Mouse (Mus musculus) hindbrain, postnatal 0 days (tissue): ENCODE data around the gene Farsa. TPM values are rescaled to one million over a fixed set of nuclear protein-coding genes. Genes with fewer than 3 reads are reported as not detected.

Source experiments
- ATAC-seq: fragments of 200-750 bp; cut with Nextera tagmentation; 2 replicates; pipeline ENCODE4 v1.8.0; 2017; ENCODE audit warnings: mild to moderate bottlenecking, moderate TSS enrichment, moderate library complexity
- DNase-seq: peaks from one replicate; pipeline ENCODE4 v3.0.0-alpha.2; 2015; ENCODE audit warnings: low spot score
- H3K27ac ChIP-seq: fragments of 300-500 bp; sonication (generic); 2 replicates; pipeline ENCODE4 v1.5.1; 2014; ENCODE audit warnings: mild to moderate bottlenecking
- H3K27me3 ChIP-seq: fragments of 300-500 bp; sonication (generic); 2 replicates; pipeline ENCODE4 v1.6.1; 2014; ENCODE audit warnings: low read length, mixed read lengths; ENCODE audit not compliant: insufficient read depth
- H3K36me3 ChIP-seq: fragments of 300-500 bp; sonication (generic); 2 replicates; pipeline ENCODE4 v1.6.1; 2014; ENCODE audit warnings: low read length, mixed read lengths; ENCODE audit not compliant: insufficient read depth
- H3K4me1 ChIP-seq: fragments of 300-500 bp; sonication (generic); 2 replicates; pipeline ENCODE4 v1.6.1; 2014; ENCODE audit warnings: antibody characterized with exemption, low read length, mixed read lengths; ENCODE audit not compliant: insufficient read depth
- H3K4me2 ChIP-seq: fragments of 300-500 bp; sonication (generic); 2 replicates; pipeline ENCODE4 v1.6.1; 2014; ENCODE audit warnings: low read depth, mild to moderate bottlenecking, low read length, moderate library complexity, mixed read lengths
- H3K4me3 ChIP-seq: fragments of 300-500 bp; sonication (generic); 2 replicates; pipeline ENCODE4 v1.5.1; 2014; ENCODE audit warnings: low read length
- H3K9ac ChIP-seq: fragments of 300-500 bp; sonication (generic); replicated peaks from 2 replicates; pipeline ENCODE4 v1.6.1; 2014; ENCODE audit warnings: mild to moderate bottlenecking, low read length, moderate library complexity, mixed read lengths
- H3K9me3 ChIP-seq: fragments of 300-500 bp; sonication (generic); 2 replicates; pipeline ENCODE4 v1.6.1; 2016; ENCODE audit warnings: low read length, mixed read lengths
- CTCF ChIP-seq: IDR thresholded peaks from 2 replicates; pipeline ENCODE4 v1.5.1; 2016; ENCODE audit warnings: antibody characterized with exemption, control low read depth, low read depth
- whole genome bisulfite sequencing: fragments of 180-500 bp; shearing (Covaris S2); extraction: QIAGEN DNeasy Blood & Tissue Kit; methylation state at CpG from one replicate; pipeline ENCODE4 v1.1.7; 2014; 5-methylcytosine and 5-hydroxymethylcytosine counted together
- polyA plus RNA-seq: library from polyadenylated mRNA; unstranded; fragments of >200 nt; fragmentation: Nextera tagmentation; extraction: Ambion mirVana; gene quantifications from 2 replicates; pipeline ENCODE4 v1.2.1, GENCODE M21; 2015
- total RNA-seq: library from RNA; depleted of rRNA; stranded (reverse); fragments of >200 nt; gene quantifications from 2 replicates; pipeline ENCODE4 v1.2.3, GENCODE M21; 2014

Gene Farsa
- total and polyA plus RNA-seq, 2 experiments from 2014 or later = 86.1 to 89.8 TPM

GRCm38 (mm10) chr8:84834002-84834865, 22.6 kb upstream of the Farsa start:
- H3K36me3 ChIP-seq = peaks cover 29% of the 10 kb centered on the region
- no peak overlapping the region for H3K9ac ChIP-seq
- H3K4me1 ChIP-seq = peaks cover 12% of the 10 kb centered on the region; the same call in 1 of the 2 replicates
- peak overlapping the region; percentile 70 for H3K27ac ChIP-seq
- H3K9me3 ChIP-seq = no peaks in the 10 kb centered on the region
- H3K4me2 ChIP-seq = no peak overlapping the region
- 67% methylated on average over 19 of the region's 19 CpGs for WGBS
- peak; percentile 19; the same call in 1 of the 2 replicates for ATAC-seq
- TF ChIP-seq CTCF = no peak
- no peaks in the 10 kb centered on the region for H3K27me3 ChIP-seq
- H3K4me3 ChIP-seq = no peak overlapping the region
- DNase-seq = peak; percentile 59

- H3K9me3 ChIP-seq = no peaks in the 10 kb centered on the region
- peak; percentile 81 for DNase-seq
- H3K4me1 ChIP-seq = peaks cover 16% of the 10 kb centered on the region; the same call in 1 of the 2 replicates
- H3K4me2 ChIP-seq = no peak overlapping the region
- H3K4me3 ChIP-seq = no peak overlapping the region
- peak overlapping the region; percentile 70 for H3K27ac ChIP-seq
- TF ChIP-seq CTCF = no peak
- ATAC-seq = peak; percentile 68
- 48% methylated on average over 10 of the region's 10 CpGs for WGBS
- H3K36me3 ChIP-seq = peaks cover 29% of the 10 kb centered on the region
- no peaks in the 10 kb centered on the region for H3K27me3 ChIP-seq
- 0 out of 2 replicates have a peak overlapping the region, but pooled peaks have one; percentile 9 for H3K9ac ChIP-seq
These were observed 21.6 kb upstream of the Farsa start for GRCm38 (mm10) chr8:84834866-84835855.

- no peak overlapping the region for H3K9ac ChIP-seq
- no peak for ATAC-seq
- no peak for DNase-seq
- peaks cover 42% of the 10 kb centered on the region for H3K36me3 ChIP-seq
- TF ChIP-seq CTCF = peak; percentile 29; the same call in 1 of the 2 replicates
- H3K4me3 ChIP-seq = no peak overlapping the region
- no peak overlapping the region for H3K4me2 ChIP-seq
- no peaks in the 10 kb centered on the region for H3K27me3 ChIP-seq
- WGBS = 66% methylated on average over 8 of the region's 8 CpGs
- no peaks in the 10 kb centered on the region for H3K9me3 ChIP-seq
- H3K4me1 ChIP-seq = peaks cover 16% of the 10 kb centered on the region; the same call in 1 of the 2 replicates
- peak overlapping the region; percentile 2; the same call in 1 of the 2 replicates for H3K27ac ChIP-seq
These were observed 19.5 kb upstream of the Farsa start for GRCm38 (mm10) chr8:84837149-84837911.

DNA sequence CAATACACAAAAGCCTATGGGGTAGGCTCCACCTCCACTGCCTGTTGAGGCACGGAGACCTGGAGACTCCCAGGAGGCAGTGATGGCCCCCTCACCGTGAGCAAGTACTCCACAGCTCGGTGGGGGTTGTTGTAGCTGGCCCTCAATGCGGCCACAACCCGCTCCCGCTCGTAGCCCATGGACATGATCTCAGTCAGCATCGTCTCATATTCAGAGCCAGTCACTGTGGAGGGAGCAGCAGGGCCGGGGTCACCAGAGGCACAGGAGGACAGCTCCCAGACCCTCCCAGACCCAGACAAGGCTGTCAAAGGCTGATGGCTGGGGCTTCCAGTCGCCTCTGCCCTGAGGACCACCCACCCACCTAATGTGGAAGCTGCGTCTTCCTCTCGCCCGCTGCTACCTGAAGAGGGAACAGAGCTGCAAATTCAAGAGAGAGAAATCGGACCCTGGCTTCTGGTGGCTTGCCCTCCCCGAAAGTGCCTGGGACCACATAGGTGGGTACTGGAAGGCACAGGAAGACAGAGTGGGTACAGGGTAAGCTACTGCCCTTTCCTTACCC, 18.8 kb upstream of the Farsa start:
- DNase-seq (no peak), ATAC-seq (no peak)
- no peak for TF ChIP-seq CTCF
- peaks cover 49% of the 10 kb centered on the region for H3K36me3 ChIP-seq
- H3K4me3 ChIP-seq = no peak overlapping the region
- H3K4me2 ChIP-seq = no peak overlapping the region
- no peaks in the 10 kb centered on the region for H3K9me3 ChIP-seq
- H3K4me1 ChIP-seq = peaks cover 14% of the 10 kb centered on the region; the same call in 1 of the 2 replicates
- 79% methylated on average over 15 of the region's 15 CpGs for WGBS
- H3K27me3 ChIP-seq = no peaks in the 10 kb centered on the region
- H3K27ac ChIP-seq = no peak overlapping the region
- H3K9ac ChIP-seq = no peak overlapping the region

- Histone ChIP-seq H3K9me3 (no peaks in the 10 kb centered on the region), H3K4me3 (no peak overlapping the region), H3K9ac (no peak overlapping the region), H3K36me3 (peaks cover 54% of the 10 kb centered on the region), H3K4me1 (peaks cover 10% of the 10 kb centered on the region; the same call in 1 of the 2 replicates), H3K4me2 (no peak overlapping the region), H3K27me3 (no peaks in the 10 kb centered on the region), H3K27ac (no peak overlapping the region)
- no peak for DNase-seq
- ATAC-seq = no peak
- no peak for TF ChIP-seq CTCF
- 83% methylated on average over 5 of the region's 5 CpGs for WGBS
These were observed 18.3 kb upstream of the Farsa start for GRCm38 (mm10) chr8:84838513-84838912.
